Mouse (Mus musculus) frontal cortex, postnatal 14 days (tissue): ENCODE measurements around the gene Grin2b.
"Not testable (repeated sequence)": the region's sequence is repeated elsewhere in the genome, so short reads cannot be mapped to it uniquely, and the experiment has no call there.

Experiments used
- DNase-seq, 2 experiments: peaks; one replicate each; pipeline ENCODE4 v3.0.0; 2022; ENCODE audit warnings: low spot score in 2 of 2

Grin2b gene

DNA sequence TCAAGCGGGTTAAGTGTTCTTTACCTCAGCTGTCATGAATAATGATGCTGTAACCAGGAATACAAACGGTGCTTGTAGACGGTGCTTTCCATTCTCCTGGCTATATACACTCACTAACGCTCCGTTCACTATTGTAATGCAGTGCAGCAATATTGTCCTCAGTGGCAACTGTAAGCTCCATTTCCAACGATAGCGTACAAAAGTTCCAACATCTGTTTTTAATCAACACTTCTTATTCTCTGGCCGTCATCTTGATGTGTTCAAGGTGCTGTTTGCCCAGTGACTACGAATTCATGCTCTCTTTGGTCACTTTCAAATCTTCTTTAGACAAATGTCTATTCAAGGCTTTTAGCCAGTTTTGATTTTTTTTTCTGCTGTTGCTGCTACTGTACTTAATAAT, 480.8 kb downstream of the Grin2b start:
- DNase-seq: no peak

DNA sequence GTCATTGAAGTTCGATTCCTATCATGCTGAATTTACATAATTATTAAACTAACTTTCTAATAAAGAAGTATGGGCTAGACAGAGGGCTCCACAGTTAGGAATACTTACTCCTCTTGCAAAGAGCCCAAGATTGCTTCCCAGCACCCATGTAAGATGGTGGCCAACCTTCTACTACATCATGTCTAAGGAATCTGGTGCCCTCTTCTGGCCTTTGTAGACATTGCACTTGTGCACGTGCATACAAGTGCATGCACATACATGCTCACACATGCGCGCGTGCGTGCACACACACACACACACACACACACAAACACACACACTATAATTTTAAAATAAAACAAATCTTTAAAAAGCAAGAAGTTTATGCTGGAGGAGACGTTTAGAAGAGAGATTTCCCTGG, 481.8 kb downstream of the Grin2b start:
- no peak for DNase-seq

DNA sequence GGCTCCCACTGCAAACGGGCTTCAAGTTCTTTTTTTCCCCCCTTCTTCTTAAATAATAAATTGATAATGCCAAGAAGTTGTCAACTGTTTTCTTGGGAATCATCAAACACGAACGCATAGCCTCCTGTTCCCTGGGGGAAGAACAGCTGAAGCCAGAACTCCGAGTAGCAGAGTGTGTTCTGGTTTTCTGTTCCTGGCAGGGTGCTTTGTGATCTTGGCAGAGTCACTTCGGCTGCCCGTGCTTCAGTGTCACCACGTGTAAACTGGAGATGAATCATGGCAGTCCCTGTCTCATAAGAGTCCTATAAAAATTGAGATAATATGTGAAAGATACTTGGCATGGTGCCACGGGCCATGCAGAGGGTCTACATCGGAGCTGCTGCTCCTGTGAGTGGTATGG, 485.4 kb downstream of the Grin2b start:
- no peak for DNase-seq

DNA sequence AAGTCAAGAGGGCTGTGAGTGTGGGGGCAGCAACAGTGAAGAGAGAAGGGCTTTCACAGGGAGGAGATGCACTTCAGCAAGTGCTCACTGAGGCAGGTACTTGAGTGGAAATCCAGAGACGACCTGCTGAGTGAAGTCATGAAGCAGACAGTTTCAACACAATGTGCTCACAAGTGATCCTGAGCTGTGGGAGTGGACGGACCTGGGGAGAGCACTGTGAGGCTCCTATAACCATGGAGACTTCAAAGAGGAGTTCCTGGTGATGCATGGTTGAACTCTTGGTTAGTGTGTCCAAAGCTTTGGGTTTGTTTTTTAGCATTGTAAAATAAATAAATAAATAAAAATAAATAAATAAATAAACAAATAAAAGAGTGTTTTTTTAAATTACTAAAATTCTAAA, 489.1 kb downstream of the Grin2b start:
- DNase-seq: no peak

DNA sequence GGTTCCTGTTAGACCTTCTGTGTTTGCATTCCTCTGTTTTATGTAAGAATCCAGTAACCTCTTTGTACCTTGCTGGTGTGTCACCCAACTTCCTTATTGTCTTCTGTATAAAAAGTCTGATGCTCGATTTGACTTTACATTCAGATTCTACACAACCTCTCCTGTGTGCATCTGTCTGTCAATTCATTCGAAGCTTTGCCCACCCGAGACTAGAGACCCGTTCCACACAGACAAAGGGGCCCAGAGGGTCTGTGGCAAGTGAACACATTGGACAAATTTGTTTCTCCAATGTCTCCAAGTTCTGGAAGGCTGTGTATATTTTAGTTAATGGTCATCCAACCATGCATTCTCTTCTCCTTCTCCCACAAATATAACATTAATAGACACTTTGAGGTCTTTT, 491.9 kb downstream of the Grin2b start:
- DNase-seq: not testable (repeated sequence)

DNA sequence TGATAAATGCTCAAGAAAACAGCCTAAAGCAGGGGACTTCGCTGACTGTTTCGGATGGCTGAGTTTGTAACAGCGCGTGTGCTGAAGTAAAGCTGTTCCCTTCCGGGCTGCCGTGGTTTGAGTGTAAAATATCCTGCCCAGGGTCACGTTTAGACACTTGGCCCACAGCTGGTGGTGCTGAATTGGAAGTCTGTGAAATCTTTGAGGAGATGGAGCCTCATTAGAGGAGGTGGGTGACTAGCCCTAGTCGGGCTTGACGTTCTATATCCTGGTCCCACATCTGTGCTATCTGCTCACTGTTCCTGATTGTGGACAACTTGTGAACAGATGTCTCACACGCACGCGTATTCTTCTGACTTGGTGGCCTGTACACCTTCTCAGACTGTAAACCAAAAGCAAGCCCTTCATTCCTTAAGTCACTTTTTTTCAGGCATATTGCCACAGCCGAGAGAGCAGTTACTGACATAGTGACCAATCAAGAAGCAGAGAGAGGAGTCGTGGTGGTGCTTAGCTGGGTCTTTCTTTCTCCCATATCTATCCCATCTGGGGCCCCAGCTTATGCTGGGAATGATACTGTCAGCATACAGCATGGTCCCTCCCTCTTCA, 493.1 kb downstream of the Grin2b start:
- DNase-seq: no peak

DNA sequence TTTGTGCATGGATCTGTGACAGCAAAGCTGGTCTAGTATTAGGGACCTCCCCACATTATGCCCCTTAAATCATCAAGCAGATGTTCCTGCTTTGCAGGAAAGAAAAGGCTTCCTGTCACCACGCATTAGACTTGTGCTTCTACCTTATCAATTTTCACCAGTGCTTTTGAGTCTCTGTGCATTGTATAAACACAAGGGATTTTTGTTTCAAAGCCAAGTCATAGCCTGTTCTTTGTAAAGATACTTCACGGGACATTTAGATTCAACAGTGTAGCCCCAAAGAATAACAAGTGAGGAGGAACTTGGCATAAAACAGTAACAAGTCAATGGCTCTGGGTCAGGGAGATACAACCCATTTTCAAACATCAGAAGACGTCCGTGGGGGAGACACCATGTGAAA, 498.9 kb downstream of the Grin2b start:
- no peak for DNase-seq

DNA sequence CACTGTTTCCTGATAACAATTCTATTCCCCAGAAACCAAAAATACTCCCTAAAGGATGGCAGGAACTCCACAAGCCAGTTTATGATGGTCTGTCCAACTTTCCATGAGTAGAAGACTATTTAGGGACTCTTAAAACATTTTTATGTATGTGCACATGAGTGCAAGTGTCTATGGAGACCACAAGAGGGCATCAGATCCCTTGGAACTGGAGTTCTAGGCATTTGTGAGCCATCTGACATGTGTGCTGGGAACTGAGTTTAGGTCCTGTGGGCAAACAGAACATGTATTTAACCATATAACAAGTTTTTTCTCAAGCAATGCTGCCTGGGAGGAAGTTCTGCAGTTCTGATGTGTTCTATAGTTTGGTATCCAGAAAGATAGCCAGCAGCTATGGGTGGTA, 501.3 kb downstream of the Grin2b start:
- no peak for DNase-seq
